Mouse (Mus musculus): ENCODE measurements around the gene Bcl2l1. TPM values are rescaled to one million over a fixed set of nuclear protein-coding genes. Genes with fewer than 3 reads are reported as not detected.
A peak's percentile ranks its signal among the peaks of the same experiment; 100 is the strongest.

Bcl2l1 gene
- polyA plus RNA-seq, 1 experiment from 2014 or later = 107 TPM

DNA sequence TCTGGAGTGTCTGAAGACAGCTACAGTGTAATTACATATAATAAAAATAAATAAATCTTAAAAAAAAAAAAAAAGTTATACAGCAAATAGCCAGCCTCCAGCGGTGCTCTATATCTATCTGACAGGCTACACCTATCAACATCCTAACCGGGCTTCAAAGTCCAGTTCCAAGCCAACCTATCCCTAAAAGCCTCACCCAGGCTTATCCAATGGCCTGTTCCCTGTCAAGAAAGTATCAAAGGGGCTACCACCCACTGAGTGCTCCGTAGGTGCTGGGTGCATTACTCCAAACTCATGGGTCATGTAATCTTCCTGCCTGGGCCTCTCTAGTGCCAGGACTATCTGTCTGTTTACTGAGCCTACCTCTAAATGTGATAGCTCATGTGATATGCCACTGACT is 23.4 kb downstream of the Bcl2l1 start:
- no peaks in the 10 kb centered on the region for H3K9me3 ChIP-seq (replicated peaks)
- H3K4me3 ChIP-seq = no peak overlapping the region
- DNase-seq (ENCODE audit: low spot score) = no peak
- no peaks in the 10 kb centered on the region for H3K27me3 ChIP-seq (ENCODE audit: low read depth, poor library complexity, severe bottlenecking)
- H3K27ac ChIP-seq (replicated peaks) = no peak overlapping the region
- H3K4me1 ChIP-seq = peaks cover 45% of the 10 kb centered on the region
- WGBS = 81% methylated on average over 3 of the region's 3 CpGs
- H3K36me3 ChIP-seq = peaks cover 15% of the 10 kb centered on the region

GRCm38 (mm10) chr2:152806037-152806436 is 25.5 kb downstream of the Bcl2l1 start:
- DNase-seq (ENCODE audit: low spot score) = no peak
- Histone ChIP-seq H3K9me3 (replicated peaks) (no peaks in the 10 kb centered on the region), H3K27ac (replicated peaks) (no peak overlapping the region), H3K36me3 (peaks cover 11% of the 10 kb centered on the region; the same call in 1 of the 2 replicates), H3K4me1 (peaks cover 32% of the 10 kb centered on the region), H3K27me3 (ENCODE audit: low read depth, poor library complexity, severe bottlenecking) (no peaks in the 10 kb centered on the region), H3K4me3 (no peak overlapping the region)
- 89% methylated on average over 2 of the region's 2 CpGs for WGBS

GRCm38 (mm10) chr2:152805111-152805490 is 26.4 kb downstream of the Bcl2l1 start:
- no peak for DNase-seq (ENCODE audit: low spot score)
- Histone ChIP-seq H3K36me3 (peaks cover 11% of the 10 kb centered on the region; the same call in 1 of the 2 replicates), H3K27me3 (ENCODE audit: low read depth, poor library complexity, severe bottlenecking) (no peaks in the 10 kb centered on the region), H3K27ac (replicated peaks) (peak overlapping the region; percentile 68; the same call in 1 of the 2 replicates), H3K4me3 (no peak overlapping the region), H3K9me3 (replicated peaks) (no peaks in the 10 kb centered on the region), H3K4me1 (peaks cover 32% of the 10 kb centered on the region)
- WGBS = 56% methylated on average over 5 of the region's 5 CpGs

- Histone ChIP-seq H3K4me1 (peaks cover 32% of the 10 kb centered on the region), H3K9me3 (replicated peaks) (no peaks in the 10 kb centered on the region), H3K36me3 (peaks cover 11% of the 10 kb centered on the region; the same call in 1 of the 2 replicates), H3K27me3 (ENCODE audit: low read depth, poor library complexity, severe bottlenecking) (no peaks in the 10 kb centered on the region), H3K4me3 (no peak overlapping the region), H3K27ac (replicated peaks) (peak overlapping the region; percentile 68)
- WGBS = 8% methylated on average over 6 of the region's 6 CpGs
- no peak for DNase-seq (ENCODE audit: low spot score)
These were observed 27.0 kb downstream of the Bcl2l1 start for GRCm38 (mm10) chr2:152804408-152805110.

DNA sequence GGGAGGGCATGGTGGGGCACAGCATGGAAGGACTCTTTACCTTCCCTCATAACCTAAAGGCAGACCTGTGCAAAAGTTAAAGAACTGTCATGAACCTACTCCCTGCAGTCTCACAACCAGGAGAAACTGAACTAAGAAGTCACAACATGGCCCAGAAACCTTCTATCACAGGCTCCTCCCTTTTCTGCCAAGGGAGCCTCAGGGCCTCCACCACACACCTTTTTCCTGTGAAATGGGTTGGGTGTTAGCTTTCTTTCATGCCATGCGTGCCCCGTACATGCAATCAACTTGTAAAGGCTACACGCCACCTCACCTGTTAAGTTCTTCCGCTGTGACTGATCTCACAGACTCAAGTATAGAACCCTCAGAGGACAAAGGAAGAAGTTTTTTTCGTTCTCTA is 28.4 kb downstream of the Bcl2l1 start:
- Histone ChIP-seq H3K4me3 (no peak overlapping the region), H3K9me3 (replicated peaks) (no peaks in the 10 kb centered on the region), H3K27me3 (ENCODE audit: low read depth, poor library complexity, severe bottlenecking) (no peaks in the 10 kb centered on the region), H3K27ac (replicated peaks) (no peak overlapping the region), H3K36me3 (peaks cover 11% of the 10 kb centered on the region; the same call in 1 of the 2 replicates), H3K4me1 (peaks cover 32% of the 10 kb centered on the region)
- no peak for DNase-seq (ENCODE audit: low spot score)
- WGBS = 83% methylated on average over 5 of the region's 5 CpGs

DNA sequence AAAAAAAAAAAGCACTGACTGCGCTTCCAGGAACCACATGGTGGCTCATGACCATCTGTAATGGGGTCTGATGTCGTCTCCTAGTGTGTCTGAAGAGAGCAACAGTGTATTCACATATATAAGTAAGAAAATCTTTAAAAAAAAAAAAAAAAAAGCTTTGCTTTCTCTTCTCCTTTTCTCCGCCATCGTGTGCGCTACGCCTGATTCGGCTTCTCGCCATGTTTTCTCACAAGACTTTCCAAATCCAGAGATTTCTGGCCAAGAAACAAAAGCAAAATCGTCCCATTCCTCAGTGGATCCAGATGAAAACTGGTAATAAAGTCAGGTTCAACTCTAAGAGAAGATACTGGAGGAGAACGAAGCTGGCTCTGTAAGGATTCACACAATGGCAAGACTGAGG is 29.2 kb downstream of the Bcl2l1 start:
- DNase-seq (ENCODE audit: low spot score) = no peak
- WGBS = 92% methylated on average over 10 of the region's 10 CpGs

GRCm38 (mm10) chr2:152800762-152801113 is 30.8 kb downstream of the Bcl2l1 start:
- H3K27me3 ChIP-seq (ENCODE audit: low read depth, poor library complexity, severe bottlenecking) = no peaks in the 10 kb centered on the region
- H3K27ac ChIP-seq (replicated peaks) = no peak overlapping the region
- H3K36me3 ChIP-seq = peaks cover 12% of the 10 kb centered on the region
- DNase-seq (ENCODE audit: low spot score) = no peak
- no peak overlapping the region for H3K4me3 ChIP-seq
- no peaks in the 10 kb centered on the region for H3K9me3 ChIP-seq (replicated peaks)
- H3K4me1 ChIP-seq = peaks cover 24% of the 10 kb centered on the region

More for the DNA sequence above, 29.2 kb downstream of the Bcl2l1 start:
- Histone ChIP-seq H3K4me3 (no peak overlapping the region), H3K27ac (replicated peaks) (no peak overlapping the region), H3K4me1 (peaks cover 32% of the 10 kb centered on the region), H3K36me3 (peaks cover 16% of the 10 kb centered on the region), H3K9me3 (replicated peaks) (no peaks in the 10 kb centered on the region), H3K27me3 (ENCODE audit: low read depth, poor library complexity, severe bottlenecking) (no peaks in the 10 kb centered on the region)

GRCm38 (mm10) chr2:152799954-152800761 is 31.4 kb downstream of the Bcl2l1 start:
- Histone ChIP-seq H3K4me1 (peaks cover 18% of the 10 kb centered on the region), H3K9me3 (replicated peaks) (no peaks in the 10 kb centered on the region), H3K27me3 (ENCODE audit: low read depth, poor library complexity, severe bottlenecking) (no peaks in the 10 kb centered on the region), H3K27ac (replicated peaks) (no peak overlapping the region), H3K36me3 (peaks cover 12% of the 10 kb centered on the region), H3K4me3 (no peak overlapping the region)
- DNase-seq (ENCODE audit: low spot score) = no peak
- WGBS = 82% methylated on average over 7 of the region's 7 CpGs

GRCm38 (mm10) chr2:152797589-152797988 is 33.9 kb downstream of the Bcl2l1 start:
- H3K9me3 ChIP-seq (replicated peaks) = no peaks in the 10 kb centered on the region
- H3K4me3 ChIP-seq = no peak overlapping the region
- no peak overlapping the region for H3K27ac ChIP-seq (replicated peaks)
- H3K27me3 ChIP-seq (ENCODE audit: low read depth, poor library complexity, severe bottlenecking) = no peaks in the 10 kb centered on the region
- peaks cover 9% of the 10 kb centered on the region for H3K4me1 ChIP-seq
- WGBS = 88% methylated on average over 1 of the region's 1 CpGs
- DNase-seq (ENCODE audit: low spot score) = no peak
- peaks cover 12% of the 10 kb centered on the region; the same call in 1 of the 2 replicates for H3K36me3 ChIP-seq

- Histone ChIP-seq H3K36me3 (peaks cover 21% of the 10 kb centered on the region), H3K4me3 (no peak overlapping the region), H3K4me1 (peaks cover 15% of the 10 kb centered on the region), H3K27ac (replicated peaks) (no peak overlapping the region), H3K27me3 (ENCODE audit: low read depth, poor library complexity, severe bottlenecking) (no peaks in the 10 kb centered on the region), H3K9me3 (replicated peaks) (no peaks in the 10 kb centered on the region)
- 83% methylated on average over 9 of the region's 9 CpGs for WGBS
- no peak for DNase-seq (ENCODE audit: low spot score)
These were observed 37.2 kb downstream of the Bcl2l1 start for GRCm38 (mm10) chr2:152794281-152794827.

- Histone ChIP-seq H3K4me1 (peaks cover 21% of the 10 kb centered on the region), H3K4me3 (no peak overlapping the region), H3K9me3 (replicated peaks) (no peaks in the 10 kb centered on the region), H3K27me3 (ENCODE audit: low read depth, poor library complexity, severe bottlenecking) (no peaks in the 10 kb centered on the region), H3K36me3 (peaks cover 23% of the 10 kb centered on the region), H3K27ac (replicated peaks) (no peak overlapping the region)
- no peak for DNase-seq (ENCODE audit: low spot score)
- WGBS = 88% methylated on average over 5 of the region's 5 CpGs
These were observed 38.1 kb downstream of the Bcl2l1 start for GRCm38 (mm10) chr2:152793381-152793780.

DNA sequence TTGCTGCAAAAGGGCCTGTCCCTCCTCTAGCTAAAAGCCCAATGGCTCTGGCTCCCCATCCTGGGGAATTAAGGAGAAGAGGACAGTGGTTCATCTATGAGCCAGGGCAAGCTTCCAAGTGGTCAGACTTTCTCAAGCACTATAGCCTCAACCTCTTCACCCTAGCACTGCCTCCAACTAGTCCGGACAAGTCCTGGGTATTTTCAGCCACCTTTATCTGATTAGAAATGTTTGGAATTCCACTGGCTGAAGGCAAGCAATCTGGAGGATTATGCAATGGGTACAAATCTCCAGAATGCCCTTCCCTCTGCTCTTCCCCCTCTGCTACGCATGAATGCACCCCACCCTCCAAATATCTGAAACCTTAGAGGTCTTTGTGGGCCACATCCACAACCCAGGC is 39.1 kb downstream of the Bcl2l1 start:
- peaks cover 21% of the 10 kb centered on the region for H3K4me1 ChIP-seq
- no peaks in the 10 kb centered on the region for H3K9me3 ChIP-seq (replicated peaks)
- no peak for DNase-seq (ENCODE audit: low spot score)
- H3K4me3 ChIP-seq = no peak overlapping the region
- no peaks in the 10 kb centered on the region for H3K27me3 ChIP-seq (ENCODE audit: low read depth, poor library complexity, severe bottlenecking)
- peaks cover 18% of the 10 kb centered on the region for H3K36me3 ChIP-seq
- H3K27ac ChIP-seq (replicated peaks) = no peak overlapping the region
- 46% methylated on average over 2 of the region's 2 CpGs for WGBS

- 69% methylated on average over 4 of the region's 4 CpGs for WGBS
- Histone ChIP-seq H3K36me3 (peaks cover 25% of the 10 kb centered on the region), H3K4me1 (peaks cover 25% of the 10 kb centered on the region), H3K9me3 (replicated peaks) (no peaks in the 10 kb centered on the region), H3K27ac (replicated peaks) (peak overlapping the region; percentile 72), H3K4me3 (no peak overlapping the region), H3K27me3 (ENCODE audit: low read depth, poor library complexity, severe bottlenecking) (no peaks in the 10 kb centered on the region)
- no peak for DNase-seq (ENCODE audit: low spot score)
These were observed 41.9 kb downstream of the Bcl2l1 start for GRCm38 (mm10) chr2:152789591-152789999.

Data from midbrain, embryonic 10.5 days (tissue).